Mouse (Mus musculus) Muller cell, postnatal 12 days (primary cell): ENCODE data around the gene Ms4a10.

Source experiments
- DNase-seq: peaks from one replicate; pipeline ENCODE4 v3.0.0-alpha.2; 2015; ENCODE audit errors: inconsistent ontology term

Gene Ms4a10

DNA sequence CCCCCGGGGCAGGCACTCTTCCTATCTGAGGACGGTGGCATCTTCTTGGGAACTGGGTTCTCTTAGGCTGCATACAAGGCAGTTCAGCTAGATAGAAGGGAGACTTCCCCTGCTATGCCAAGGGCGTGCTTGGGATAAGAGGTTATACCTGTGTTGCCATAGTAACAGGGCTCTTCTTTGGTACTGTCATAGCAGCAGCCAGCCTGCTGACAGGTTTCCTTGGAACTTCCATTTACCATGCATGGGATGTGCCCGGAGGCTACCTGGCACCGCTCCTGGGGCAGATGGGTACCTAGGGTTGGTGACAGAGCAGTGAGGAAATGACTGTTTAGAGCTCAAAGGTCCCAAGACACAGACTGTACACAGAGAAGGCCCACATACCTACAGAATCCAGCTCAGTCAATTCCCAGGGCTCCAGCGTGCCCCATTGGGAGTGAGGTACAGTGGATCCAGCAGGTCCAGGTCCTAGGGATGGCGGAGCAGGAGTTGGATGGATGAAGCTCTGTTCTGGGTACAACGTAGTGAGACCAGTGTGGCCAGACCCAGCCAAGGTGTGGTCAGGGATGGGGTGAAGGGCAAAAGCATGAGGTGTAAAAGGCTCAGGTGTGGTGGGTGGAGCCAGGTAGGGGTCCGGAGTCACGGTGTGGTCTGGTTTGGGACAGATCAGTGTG lies 56.0 kb downstream of the Ms4a10 start:
- DNase-seq, result no peak

- no peak for DNase-seq
Measured at GRCm38 (mm10) chr19:10916506-10916905, 58.0 kb downstream of the Ms4a10 start.

GRCm38 (mm10) chr19:10914870-10915269 lies 59.6 kb downstream of the Ms4a10 start:
- DNase-seq, result no peak

GRCm38 (mm10) chr19:10914291-10914690 lies 60.2 kb downstream of the Ms4a10 start:
- DNase-seq, result peak; percentile 30
